Mouse (Mus musculus) brain, embryonic 14.5 days (tissue): Measurements from ENCODE around the gene Eaf1.

ENCODE experiments used
- CTCF ChIP-seq: fragments of 200-500 bp; IDR thresholded peaks from 2 replicates; pipeline ENCODE4 v1.5.1; 2012; ENCODE audit warnings: inconsistent platforms, mild to moderate bottlenecking, moderate library complexity, borderline replicate concordance; ENCODE audit not compliant: insufficient read depth, insufficient read length; ENCODE audit errors: extremely low read depth
- POLR2A ChIP-seq: fragments of 200-500 bp; IDR thresholded peaks from 2 replicates; pipeline ENCODE4 v1.6.1; 2012; ENCODE audit warnings: mild to moderate bottlenecking, inconsistent platforms, borderline replicate concordance; ENCODE audit not compliant: poor library complexity, insufficient read depth, insufficient read length, severe bottlenecking; ENCODE audit errors: extremely low read depth

GRCm38 (mm10) chr14:31555963-31556434 lies 61.8 kb downstream of the Eaf1 start:
- TF ChIP-seq CTCF, result no peak
- TF ChIP-seq POLR2A, result no peak
